Mouse (Mus musculus) limb, embryonic 15.5 days (tissue): ENCODE results near the gene Cemip2. TPM values are rescaled to one million over a fixed set of nuclear protein-coding genes. Genes with fewer than 3 reads are reported as not detected.

Experiments
- ATAC-seq: fragments of 200-750 bp; cut with Nextera tagmentation; 2 replicates; pipeline ENCODE4 v1.8.0; 2017; ENCODE audit warnings: low read depth, moderate TSS enrichment; ENCODE audit not compliant: insufficient number of reproducible peaks, low FRiP score, low TSS enrichment
- H3K27ac ChIP-seq: fragments of 300-500 bp; sonication (generic); 2 replicates; pipeline ENCODE4 v1.5.1; 2015; ENCODE audit warnings: moderate library complexity, mild to moderate bottlenecking, inconsistent platforms
- H3K27me3 ChIP-seq: fragments of 300-500 bp; sonication (generic); 2 replicates; pipeline ENCODE4 v1.6.1; 2015; ENCODE audit warnings: inconsistent platforms
- H3K36me3 ChIP-seq: fragments of 300-500 bp; sonication (generic); 2 replicates; pipeline ENCODE4 v1.6.1; 2015; ENCODE audit warnings: inconsistent platforms
- H3K4me1 ChIP-seq: fragments of 300-500 bp; sonication (generic); 2 replicates; pipeline ENCODE4 v1.6.1; 2015; ENCODE audit warnings: inconsistent platforms
- H3K4me2 ChIP-seq: fragments of 300-500 bp; sonication (generic); 2 replicates; pipeline ENCODE4 v1.6.1; 2015; ENCODE audit warnings: mild to moderate bottlenecking, inconsistent platforms
- H3K4me3 ChIP-seq: fragments of 300-500 bp; sonication (generic); 2 replicates; pipeline ENCODE4 v1.5.1; 2015; ENCODE audit warnings: mild to moderate bottlenecking, inconsistent platforms
- H3K9ac ChIP-seq: fragments of 300-500 bp; sonication (generic); 2 replicates; pipeline ENCODE4 v1.6.1; 2015; ENCODE audit warnings: inconsistent platforms
- H3K9me3 ChIP-seq: fragments of 300-500 bp; sonication (generic); 2 replicates; pipeline ENCODE4 v1.6.1; 2016; ENCODE audit warnings: inconsistent platforms
- WGBS: fragments of 180-500 bp; shearing (Covaris S2); methylation state at CpG from one replicate; pipeline ENCODE4 v1.1.7; 2015; 5-methylcytosine and 5-hydroxymethylcytosine counted together
- polyA plus RNA-seq: library from polyadenylated mRNA; unstranded; fragments of >200 nt; fragmentation: Nextera tagmentation; extraction: Ambion mirVana; gene quantifications from 2 replicates; pipeline ENCODE4 v1.2.1, GENCODE M21; 2015

Cemip2 gene
- polyA plus RNA-seq, 1 experiment from 2014 or later, result 25.7 TPM

DNA sequence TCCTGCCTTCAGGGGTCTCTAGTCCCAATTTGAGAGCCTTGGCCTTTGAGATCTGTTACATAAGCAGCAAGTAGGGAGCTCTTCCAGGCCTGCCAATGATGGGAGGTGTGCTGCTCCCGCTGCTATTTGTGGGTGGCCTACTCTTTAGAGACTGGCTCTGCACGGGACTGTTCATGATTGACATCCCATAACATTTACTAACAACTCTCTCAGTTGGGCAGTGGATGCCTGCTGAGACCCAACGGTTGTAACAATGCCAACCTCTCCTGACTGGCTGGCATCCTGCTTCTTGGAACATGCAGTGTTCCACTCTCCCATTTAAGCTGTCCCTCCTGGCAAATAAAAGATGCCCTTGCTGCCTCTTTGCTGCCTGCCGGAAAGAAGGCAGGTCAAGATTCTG lies 106.2 kb downstream of the Cemip2 start:
- Histone ChIP-seq H3K36me3 (no peaks in the 10 kb centered on the region), H3K9me3 (no peaks in the 10 kb centered on the region), H3K27ac (no peak overlapping the region), H3K9ac (no peak overlapping the region), H3K27me3 (no peaks in the 10 kb centered on the region), H3K4me3 (no peak overlapping the region), H3K4me2 (no peak overlapping the region), H3K4me1 (peaks cover 11% of the 10 kb centered on the region)
- no peak for ATAC-seq
- 54% methylated on average over 4 of the region's 4 CpGs for WGBS

DNA sequence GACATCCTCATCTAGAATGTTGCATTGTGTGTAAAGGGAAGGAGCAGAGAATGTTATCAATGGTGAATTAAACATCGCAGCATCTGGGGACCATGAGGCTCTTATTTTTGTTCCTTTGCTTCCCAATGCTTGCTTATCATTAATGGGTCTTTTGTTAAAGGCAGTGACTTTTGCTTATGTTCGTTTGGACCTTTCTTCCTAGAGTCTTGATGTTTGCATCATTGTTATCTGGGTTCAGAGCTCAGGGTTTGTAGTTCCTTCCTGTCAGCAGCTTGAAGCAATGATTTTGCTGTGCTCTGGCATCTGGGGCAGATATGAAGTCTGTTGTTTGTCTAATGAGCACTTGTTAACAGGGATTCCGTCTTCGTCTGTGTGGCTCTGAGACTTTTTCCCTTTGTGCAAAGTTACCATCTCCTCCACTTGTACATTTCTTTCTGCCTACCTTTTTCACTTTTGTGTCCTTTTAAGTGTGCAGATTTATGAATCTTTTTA lies 108.1 kb downstream of the Cemip2 start:
- no peak for ATAC-seq
- Histone ChIP-seq H3K36me3 (no peaks in the 10 kb centered on the region), H3K27ac (no peak overlapping the region), H3K4me2 (no peak overlapping the region), H3K27me3 (no peaks in the 10 kb centered on the region), H3K9me3 (no peaks in the 10 kb centered on the region), H3K9ac (no peak overlapping the region), H3K4me3 (no peak overlapping the region), H3K4me1 (peaks cover 11% of the 10 kb centered on the region)
- WGBS, result 56% methylated on average over 4 of the region's 4 CpGs

DNA sequence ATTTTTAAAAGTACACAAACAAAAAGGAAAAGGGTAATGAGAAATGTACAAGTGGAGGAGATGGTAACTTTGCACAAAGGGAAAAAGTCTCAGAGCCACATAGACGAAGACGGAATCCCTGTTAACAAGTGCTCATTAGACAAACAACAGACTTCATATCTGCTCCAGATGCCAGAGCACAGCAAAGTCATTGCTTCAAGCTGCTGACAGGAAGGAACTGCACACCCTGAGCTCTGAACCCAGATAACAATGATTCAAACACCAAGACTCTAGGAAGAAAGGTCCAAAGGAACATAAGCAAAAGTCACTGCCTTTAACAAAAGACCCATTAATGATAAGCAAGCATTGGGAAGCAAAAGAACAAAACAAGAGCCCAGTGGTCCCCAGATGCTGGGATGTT lies 112.6 kb downstream of the Cemip2 start:
- H3K27me3 ChIP-seq, result no peaks in the 10 kb centered on the region
- H3K9me3 ChIP-seq, result no peaks in the 10 kb centered on the region
- H3K4me3 ChIP-seq, result no peak overlapping the region
- no peak overlapping the region for H3K9ac ChIP-seq
- H3K27ac ChIP-seq, result no peak overlapping the region
- H3K4me1 ChIP-seq, result no peaks in the 10 kb centered on the region
- H3K36me3 ChIP-seq, result no peaks in the 10 kb centered on the region
- WGBS, result 61% methylated on average over 2 of the region's 2 CpGs
- H3K4me2 ChIP-seq, result no peak overlapping the region
- no peak for ATAC-seq

DNA sequence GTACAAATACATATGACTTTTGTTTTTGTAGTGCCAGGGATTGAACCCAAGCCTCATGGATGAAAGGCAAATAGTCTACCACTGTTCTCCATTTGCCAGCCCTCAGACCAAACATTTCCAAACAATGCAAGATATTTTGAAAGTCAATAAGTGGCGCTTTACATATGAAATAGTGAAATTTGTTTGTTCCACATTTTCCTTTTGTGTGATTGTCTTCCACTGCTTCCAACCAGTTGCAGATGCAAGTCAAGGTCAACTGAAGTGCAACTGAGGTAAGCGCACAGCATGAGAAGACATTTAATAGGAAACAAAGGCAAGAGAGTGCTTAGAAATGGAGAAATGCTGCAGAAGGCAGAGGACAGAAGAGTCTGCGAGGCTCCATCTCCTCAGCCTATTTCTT lies 116.7 kb downstream of the Cemip2 start:
- no peak for ATAC-seq
- peaks cover 8% of the 10 kb centered on the region for H3K4me1 ChIP-seq
- no peaks in the 10 kb centered on the region for H3K9me3 ChIP-seq
- no peak overlapping the region for H3K4me2 ChIP-seq
- H3K27me3 ChIP-seq, result no peaks in the 10 kb centered on the region
- H3K4me3 ChIP-seq, result no peak overlapping the region
- no peak overlapping the region for H3K9ac ChIP-seq
- no peak overlapping the region for H3K27ac ChIP-seq
- WGBS, result 92% methylated on average over 3 of the region's 3 CpGs
- H3K36me3 ChIP-seq, result no peaks in the 10 kb centered on the region

DNA sequence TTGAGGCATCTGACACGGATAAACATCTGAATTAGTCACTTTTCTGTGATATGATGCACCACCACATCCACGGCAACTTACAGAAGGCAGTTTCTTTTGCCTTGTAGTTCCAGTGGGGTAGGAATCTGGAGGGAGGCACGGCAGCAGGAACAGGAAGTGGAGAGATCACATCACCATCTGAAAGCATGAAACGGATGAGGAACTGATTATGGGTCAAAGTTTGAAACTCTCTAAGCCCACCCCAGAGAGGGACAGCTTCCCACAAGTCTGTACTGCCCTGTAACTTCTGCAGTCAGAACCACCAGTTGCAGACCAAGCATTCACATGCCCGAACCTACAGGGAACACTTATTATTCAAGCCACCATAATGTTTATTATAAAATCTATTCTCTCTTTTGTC lies 117.4 kb downstream of the Cemip2 start:
- Histone ChIP-seq H3K4me3 (no peak overlapping the region), H3K36me3 (no peaks in the 10 kb centered on the region), H3K9me3 (no peaks in the 10 kb centered on the region), H3K9ac (no peak overlapping the region), H3K27ac (no peak overlapping the region), H3K4me1 (peaks cover 8% of the 10 kb centered on the region), H3K4me2 (no peak overlapping the region), H3K27me3 (no peaks in the 10 kb centered on the region)
- ATAC-seq, result no peak
- 76% methylated on average over 5 of the region's 5 CpGs for WGBS

DNA sequence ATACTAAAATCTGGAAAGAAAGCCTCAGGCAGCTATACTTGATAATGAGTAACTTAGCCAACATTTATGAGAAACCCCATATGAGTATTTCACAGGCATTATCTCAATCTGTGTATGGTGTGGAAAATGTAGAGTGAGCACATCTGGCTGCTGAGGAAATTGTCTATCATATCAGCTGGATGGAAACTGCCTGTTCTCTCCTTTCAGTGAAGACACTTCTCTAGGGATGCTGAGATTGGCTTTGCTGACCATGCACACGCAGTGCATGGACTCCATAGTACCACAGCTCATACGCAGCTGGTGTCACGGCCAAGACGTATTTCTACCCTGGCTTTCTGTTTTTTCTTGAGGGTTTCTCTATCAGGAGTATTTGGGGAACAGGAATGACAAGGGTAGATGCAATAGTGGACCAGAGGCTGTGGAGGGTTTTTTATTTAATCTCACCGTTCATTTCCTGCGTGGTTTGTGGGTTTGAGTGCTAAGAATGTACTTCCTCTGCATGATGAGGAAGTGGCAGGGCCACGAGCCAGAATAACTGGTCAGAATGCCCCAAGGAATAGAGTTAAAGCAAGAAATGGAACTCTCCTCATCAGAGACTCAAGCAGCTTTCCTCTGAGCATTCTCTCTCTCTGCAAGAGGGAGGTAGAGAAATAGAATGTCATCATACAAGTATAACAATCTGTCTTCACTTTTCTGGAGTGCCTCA lies 119.1 kb downstream of the Cemip2 start:
- ATAC-seq, result no peak

DNA sequence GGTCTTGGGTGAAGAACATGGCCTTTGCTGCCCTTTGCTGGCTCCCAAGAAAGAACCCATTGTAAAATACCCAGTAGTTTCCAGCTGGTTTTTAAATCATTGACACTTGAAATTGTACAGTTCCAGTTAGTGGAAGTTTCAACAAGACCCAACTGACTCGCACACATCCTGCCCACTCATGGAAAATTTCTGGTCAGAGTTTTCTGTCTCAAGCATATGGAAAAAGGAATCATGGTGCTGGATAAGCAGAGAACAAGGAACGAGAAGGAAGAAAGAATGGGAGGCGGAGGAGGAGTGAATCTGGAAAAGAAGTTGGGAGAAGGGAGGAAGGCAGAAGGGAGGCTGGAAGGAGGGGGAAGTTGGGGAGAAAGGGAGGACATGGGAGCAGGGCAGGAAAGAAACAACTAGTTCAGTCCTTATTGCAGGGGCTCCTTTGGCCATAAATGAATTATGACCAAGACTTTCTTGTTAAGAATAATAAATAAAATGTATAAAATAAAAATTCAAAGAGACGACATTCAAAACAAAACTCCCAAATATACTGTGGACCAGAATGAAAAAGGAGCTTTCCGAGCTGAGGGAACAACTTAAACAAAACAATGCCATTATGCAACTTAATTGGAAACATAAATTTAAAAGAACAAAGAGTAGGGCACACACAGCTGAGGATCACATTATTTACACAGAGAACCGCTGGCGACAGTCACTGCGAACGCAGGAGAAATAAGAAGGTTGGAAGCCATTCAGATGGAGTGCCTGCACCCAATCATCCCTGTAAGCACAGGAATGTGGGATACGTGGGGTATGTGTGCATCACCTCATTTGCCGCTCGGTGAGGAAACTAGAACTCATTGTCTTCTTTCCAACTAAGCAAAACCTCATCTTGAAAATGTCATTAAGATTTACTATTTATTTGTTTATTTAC lies 120.1 kb downstream of the Cemip2 start:
- Histone ChIP-seq H3K4me1 (peaks cover 8% of the 10 kb centered on the region), H3K27ac (peak overlapping the region; percentile 67), H3K36me3 (no peaks in the 10 kb centered on the region), H3K9ac (no peak overlapping the region), H3K4me3 (no peak overlapping the region), H3K27me3 (no peaks in the 10 kb centered on the region), H3K4me2 (no peak overlapping the region), H3K9me3 (no peaks in the 10 kb centered on the region)
- no peak for ATAC-seq
- 39% methylated on average over 12 of the region's 12 CpGs for WGBS

More for the DNA sequence above, 119.1 kb downstream of the Cemip2 start:
- Histone ChIP-seq H3K9me3 (no peaks in the 10 kb centered on the region), H3K9ac (no peak overlapping the region), H3K4me2 (no peak overlapping the region), H3K27ac (peak overlapping the region; percentile 67), H3K27me3 (no peaks in the 10 kb centered on the region), H3K4me3 (no peak overlapping the region), H3K36me3 (no peaks in the 10 kb centered on the region), H3K4me1 (peaks cover 8% of the 10 kb centered on the region)
- WGBS, result 57% methylated on average over 7 of the region's 7 CpGs

Other genes with a start within 250 kb of the Cemip2 start
- gene 1110059E24Rik, start 125.4 kb upstream of the Cemip2 start, polyA plus RNA-seq, result 49.2 and 52.2 TPM in 2 replicates
- gene Abhd17b, start 125.2 kb upstream of the Cemip2 start, polyA plus RNA-seq, result 21.9 and 28.3 TPM in 2 replicates